Mouse (Mus musculus): ENCODE measurements around the gene Pilra. TPM values are rescaled to one million over a fixed set of nuclear protein-coding genes. Genes with fewer than 3 reads are reported as not detected.
A peak's percentile ranks its signal among the peaks of the same experiment; 100 is the strongest.

Pilra gene
- polyA plus RNA-seq, 1 experiment from 2014 or later, result 0.51 TPM

GRCm38 (mm10) chr5:137808316-137808715, 27.8 kb downstream of the Pilra start:
- Histone ChIP-seq H3K4me2 (ENCODE audit: low read length) (no peak overlapping the region), H3K9ac (replicated peaks; ENCODE audit: low read length) (no peak overlapping the region), H3K36me3 (ENCODE audit: control insufficient read depth, insufficient read depth, low read length) (no peaks in the 10 kb centered on the region), H3K9me3 (ENCODE audit: control insufficient read depth, low read length) (no peaks in the 10 kb centered on the region), H3K27ac (replicated peaks; ENCODE audit: low read depth, low read length) (no peak overlapping the region), H3K4me3 (replicated peaks; ENCODE audit: low read depth, low read length) (no peak overlapping the region), H3K27me3 (ENCODE audit: control insufficient read depth, insufficient read depth, low read length) (no peaks in the 10 kb centered on the region), H3K4me1 (ENCODE audit: control insufficient read depth, insufficient read depth, low read length) (no peaks in the 10 kb centered on the region)
- DNase-seq (no peak), ATAC-seq (ENCODE audit: low FRiP score, low TSS enrichment) (no peak)
- WGBS, result 87% methylated on average over 5 of the region's 5 CpGs

GRCm38 (mm10) chr5:137806158-137806557, 29.9 kb downstream of the Pilra start:
- Histone ChIP-seq H3K4me1 (ENCODE audit: control insufficient read depth, insufficient read depth, low read length) (no peaks in the 10 kb centered on the region), H3K9me3 (ENCODE audit: control insufficient read depth, low read length) (no peaks in the 10 kb centered on the region), H3K4me2 (ENCODE audit: low read length) (no peak overlapping the region), H3K9ac (replicated peaks; ENCODE audit: low read length) (no peak overlapping the region), H3K4me3 (replicated peaks; ENCODE audit: low read depth, low read length) (no peak overlapping the region), H3K27me3 (ENCODE audit: control insufficient read depth, insufficient read depth, low read length) (no peaks in the 10 kb centered on the region), H3K36me3 (ENCODE audit: control insufficient read depth, insufficient read depth, low read length) (no peaks in the 10 kb centered on the region), H3K27ac (replicated peaks; ENCODE audit: low read depth, low read length) (no peak overlapping the region)
- no peak for ATAC-seq (ENCODE audit: low FRiP score, low TSS enrichment)
- WGBS, result 83% methylated on average over 1 of the region's 1 CpGs
- no peak for DNase-seq

- H3K9me3 ChIP-seq (ENCODE audit: control insufficient read depth, low read length), result no peaks in the 10 kb centered on the region
- H3K9ac ChIP-seq (replicated peaks; ENCODE audit: low read length), result no peak overlapping the region
- no peak for ATAC-seq (ENCODE audit: low FRiP score, low TSS enrichment)
- no peak overlapping the region for H3K4me3 ChIP-seq (replicated peaks; ENCODE audit: low read depth, low read length)
- H3K4me2 ChIP-seq (ENCODE audit: low read length), result no peak overlapping the region
- H3K27me3 ChIP-seq (ENCODE audit: control insufficient read depth, insufficient read depth, low read length), result no peaks in the 10 kb centered on the region
- 84% methylated on average over 3 of the region's 3 CpGs for WGBS
- no peaks in the 10 kb centered on the region for H3K4me1 ChIP-seq (ENCODE audit: control insufficient read depth, insufficient read depth, low read length)
- H3K27ac ChIP-seq (replicated peaks; ENCODE audit: low read depth, low read length), result no peak overlapping the region
- no peaks in the 10 kb centered on the region for H3K36me3 ChIP-seq (ENCODE audit: control insufficient read depth, insufficient read depth, low read length)
- no peak for DNase-seq
Observed at GRCm38 (mm10) chr5:137800917-137801316, 35.2 kb downstream of the Pilra start.

- no peaks in the 10 kb centered on the region for H3K27me3 ChIP-seq (ENCODE audit: control insufficient read depth, insufficient read depth, low read length)
- WGBS, result 83% methylated on average over 3 of the region's 3 CpGs
- no peak overlapping the region for H3K4me2 ChIP-seq (ENCODE audit: low read length)
- no peak overlapping the region for H3K9ac ChIP-seq (replicated peaks; ENCODE audit: low read length)
- no peaks in the 10 kb centered on the region for H3K4me1 ChIP-seq (ENCODE audit: control insufficient read depth, insufficient read depth, low read length)
- no peak overlapping the region for H3K27ac ChIP-seq (replicated peaks; ENCODE audit: low read depth, low read length)
- H3K9me3 ChIP-seq (ENCODE audit: control insufficient read depth, low read length), result no peaks in the 10 kb centered on the region
- H3K36me3 ChIP-seq (ENCODE audit: control insufficient read depth, insufficient read depth, low read length), result no peaks in the 10 kb centered on the region
- no peak for DNase-seq
- no peak overlapping the region for H3K4me3 ChIP-seq (replicated peaks; ENCODE audit: low read depth, low read length)
- no peak for ATAC-seq (ENCODE audit: low FRiP score, low TSS enrichment)
Observed at GRCm38 (mm10) chr5:137796606-137797005, 39.5 kb downstream of the Pilra start.

DNA sequence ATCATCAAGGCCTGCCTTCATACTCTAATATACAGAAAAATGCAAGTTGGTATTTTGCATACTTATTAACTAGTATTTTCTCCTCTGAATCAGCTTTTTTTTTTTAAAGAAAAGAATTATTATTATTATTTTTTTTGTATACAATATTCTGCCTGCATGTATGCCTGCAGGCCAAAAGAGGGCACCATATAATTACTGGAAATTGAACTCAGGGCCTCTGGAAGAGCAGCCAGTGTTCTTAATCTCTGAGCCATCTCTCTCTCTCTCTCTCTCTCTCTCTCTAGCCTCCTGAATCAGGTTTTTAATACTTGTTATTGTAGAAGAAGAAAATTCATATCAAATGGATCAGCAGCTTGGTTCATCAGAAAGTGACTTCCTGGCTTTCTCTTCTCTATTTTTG, 44.5 kb downstream of the Pilra start:
- ATAC-seq (ENCODE audit: low FRiP score, low TSS enrichment), result no peak

DNA sequence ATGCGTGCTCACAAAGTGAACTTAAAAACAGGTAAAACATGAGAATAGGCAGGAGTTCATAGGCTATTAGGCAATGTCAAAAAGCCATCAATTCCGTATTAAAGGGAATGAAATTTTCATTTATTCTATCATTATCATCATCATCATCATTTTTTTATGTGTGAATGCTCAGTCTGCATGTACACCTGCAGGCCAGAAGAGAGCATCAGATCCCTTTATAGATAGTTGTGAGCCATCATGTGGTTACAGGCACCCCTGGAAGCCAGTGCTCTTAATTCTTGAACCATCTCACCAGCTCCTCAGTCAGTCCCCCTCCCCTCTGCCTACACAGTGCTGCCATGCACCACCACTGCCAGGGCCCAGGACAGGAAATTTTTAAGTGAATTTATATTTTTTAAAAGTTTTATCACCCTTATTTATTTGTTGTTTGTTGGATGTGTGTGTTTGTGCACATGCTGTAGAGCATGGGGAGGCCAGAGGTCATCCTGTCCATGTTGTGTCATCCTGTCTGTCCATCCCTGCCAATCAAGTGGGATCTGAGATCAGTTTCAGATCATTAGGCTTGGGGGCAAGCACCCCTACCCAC, 47.0 kb downstream of the Pilra start:
- peaks cover 9% of the 10 kb centered on the region for H3K36me3 ChIP-seq (ENCODE audit: control insufficient read depth, insufficient read depth, low read length)
- no peak overlapping the region for H3K4me2 ChIP-seq (ENCODE audit: low read length)
- H3K27me3 ChIP-seq (ENCODE audit: control insufficient read depth, insufficient read depth, low read length), result no peaks in the 10 kb centered on the region
- H3K4me3 ChIP-seq (replicated peaks; ENCODE audit: low read depth, low read length), result no peak overlapping the region
- DNase-seq (no peak), ATAC-seq (ENCODE audit: low FRiP score, low TSS enrichment) (no peak)
- no peaks in the 10 kb centered on the region for H3K9me3 ChIP-seq (ENCODE audit: control insufficient read depth, low read length)
- no peak overlapping the region for H3K9ac ChIP-seq (replicated peaks; ENCODE audit: low read length)
- no peak overlapping the region for H3K27ac ChIP-seq (replicated peaks; ENCODE audit: low read depth, low read length)
- H3K4me1 ChIP-seq (ENCODE audit: control insufficient read depth, insufficient read depth, low read length), result peaks cover 17% of the 10 kb centered on the region
- 96% methylated on average over 2 of the region's 2 CpGs for WGBS

More for the DNA sequence above, 44.5 kb downstream of the Pilra start:
- Histone ChIP-seq H3K36me3 (ENCODE audit: control insufficient read depth, insufficient read depth, low read length) (no peaks in the 10 kb centered on the region), H3K9ac (replicated peaks; ENCODE audit: low read length) (no peak overlapping the region), H3K4me3 (replicated peaks; ENCODE audit: low read depth, low read length) (no peak overlapping the region), H3K27me3 (ENCODE audit: control insufficient read depth, insufficient read depth, low read length) (no peaks in the 10 kb centered on the region), H3K4me2 (ENCODE audit: low read length) (no peak overlapping the region), H3K9me3 (ENCODE audit: control insufficient read depth, low read length) (no peaks in the 10 kb centered on the region), H3K4me1 (ENCODE audit: control insufficient read depth, insufficient read depth, low read length) (peaks cover 4% of the 10 kb centered on the region), H3K27ac (replicated peaks; ENCODE audit: low read depth, low read length) (no peak overlapping the region)
- DNase-seq, result no peak

- Histone ChIP-seq H3K9me3 (ENCODE audit: control insufficient read depth, low read length) (no peaks in the 10 kb centered on the region), H3K9ac (replicated peaks; ENCODE audit: low read length) (peak overlapping the region; percentile 53; the same call in 1 of the 2 replicates), H3K4me3 (replicated peaks; ENCODE audit: low read depth, low read length) (peak overlapping the region; percentile 90), H3K27me3 (ENCODE audit: control insufficient read depth, insufficient read depth, low read length) (no peaks in the 10 kb centered on the region), H3K36me3 (ENCODE audit: control insufficient read depth, insufficient read depth, low read length) (peaks cover 17% of the 10 kb centered on the region), H3K4me1 (ENCODE audit: control insufficient read depth, insufficient read depth, low read length) (peaks cover 26% of the 10 kb centered on the region), H3K27ac (replicated peaks; ENCODE audit: low read depth, low read length) (no peak overlapping the region), H3K4me2 (ENCODE audit: low read length) (peak overlapping the region; percentile 88)
- ATAC-seq (ENCODE audit: low FRiP score, low TSS enrichment) (no peak), DNase-seq (no peak)
- 73% methylated on average over 24 of the region's 24 CpGs for WGBS
Observed at GRCm38 (mm10) chr5:137788171-137788570, 47.9 kb downstream of the Pilra start.

- Histone ChIP-seq H3K27ac (replicated peaks; ENCODE audit: low read depth, low read length) (peak within 1 kb of the TSS; percentile 98), H3K9ac (replicated peaks; ENCODE audit: low read length) (peak within 1 kb of the TSS; percentile 67), H3K4me2 (ENCODE audit: low read length) (peak within 1 kb of the TSS; percentile 88), H3K4me3 (replicated peaks; ENCODE audit: low read depth, low read length) (peak within 1 kb of the TSS; percentile 90), H3K27me3 (ENCODE audit: control insufficient read depth, insufficient read depth, low read length) (no peaks in the 10 kb centered on the region), H3K9me3 (ENCODE audit: control insufficient read depth, low read length) (no peaks in the 10 kb centered on the region), H3K36me3 (ENCODE audit: control insufficient read depth, insufficient read depth, low read length) (peaks cover 26% of the 10 kb centered on the region), H3K4me1 (ENCODE audit: control insufficient read depth, insufficient read depth, low read length) (peaks cover 27% of the 10 kb centered on the region)
- ATAC-seq (ENCODE audit: low FRiP score, low TSS enrichment) (peak; percentile 76), DNase-seq (peak; percentile 99)
- under 1% methylated on average over 48 of the region's 48 CpGs for WGBS
Observed at GRCm38 (mm10) chr5:137787151-137787928, 48.7 kb downstream of the Pilra start, which contains the start of the genes Mepce and Zcwpw1. Gene Mepce, minus strand, starts transcription at chr5:137787655. Gene Zcwpw1, plus strand, starts transcription at chr5:137787798.
